Comparison of ENCODE assay signal across 8 mouse cellular contexts in the genomic region with DNA sequence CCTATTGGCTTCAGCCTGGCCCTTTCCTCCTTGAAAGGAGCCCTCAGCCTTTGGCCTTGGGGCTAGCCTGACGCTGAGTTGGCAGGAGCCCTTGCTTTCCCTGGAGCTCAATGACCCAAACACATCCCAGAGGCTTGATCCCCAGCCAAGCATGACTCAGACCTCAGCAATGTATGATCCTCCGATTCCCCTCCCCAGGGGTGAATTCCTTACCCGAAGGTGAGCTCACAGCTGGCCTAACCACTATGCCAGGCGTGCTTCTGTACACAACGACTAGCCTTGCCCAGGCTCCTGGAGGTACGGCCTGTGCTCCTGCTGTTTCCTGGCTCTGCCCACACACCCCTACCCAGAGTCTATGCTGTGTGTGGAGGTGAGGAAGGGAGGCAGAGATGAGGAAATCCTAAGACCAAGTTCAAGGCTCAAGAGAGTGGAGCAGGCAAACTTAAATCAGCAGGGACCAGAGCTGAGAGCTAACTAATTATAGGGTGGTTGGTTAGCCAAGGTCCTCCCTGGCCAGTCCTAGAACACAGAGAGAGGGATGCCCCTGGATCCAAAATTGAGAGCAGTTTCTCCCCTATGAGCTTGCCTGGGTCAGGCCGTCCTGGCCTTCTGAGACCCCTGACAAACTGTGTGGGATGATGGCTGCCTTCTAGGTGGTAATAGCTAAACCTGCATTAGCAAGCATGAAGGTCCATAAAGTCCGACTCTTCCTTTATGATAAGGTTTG.
DNase-seq lines count a peak whose midpoint lies in the region; ATAC-seq and TF ChIP-seq lines count a peak whose summit lies in the region.

No protein-coding gene starts in this region.

- H3K4me2 ChIP-seq in forebrain, embryonic 12.5 days: no peak overlapping the region
- H3K4me2 ChIP-seq in lung, embryonic 14.5 days: no peak overlapping the region
- no peak overlapping the region for H3K4me2 ChIP-seq in midbrain, embryonic 16.5 days (ENCODE audit: low read length)

- no peak for DNase-seq in forebrain, embryonic 10.5 days (ENCODE audit: extremely low spot score, low spot score)
- peak; percentile 77 for DNase-seq in fibroblast of lung, adult 2 months (ENCODE audit: low read depth)
- peak; percentile 87 for DNase-seq in lung, embryonic 14.5 days
- DNase-seq in natural killer cell, adult 2 months (ENCODE audit: low spot score in 2 of 2): no peak
- DNase-seq in frontal cortex, postnatal 25 days (ENCODE audit: low spot score in 2 of 2): no peak

- no peak for ATAC-seq in forebrain, embryonic 12.5 days (ENCODE audit: low FRiP score)
- peak; percentile 37 to 51; a peak in 2 of 4 replicates for ATAC-seq in hematopoietic stem cell, adult 5-6 weeks (replicated peaks in 1 of 2; ENCODE audit: insufficient read depth in 1 of 2, low FRiP score in 2 of 2, low TSS enrichment in 1 of 2, low read depth in 1 of 2, poor library complexity in 2 of 2, severe bottlenecking in 2 of 2)
- ATAC-seq in lung, embryonic 14.5 days (ENCODE audit: insufficient read depth): peak; percentile 87
- no peak for ATAC-seq in midbrain, embryonic 16.5 days

- H3K9me3 ChIP-seq in forebrain, embryonic 10.5 days: no peaks in the 10 kb centered on the region
- H3K9me3 ChIP-seq in forebrain, embryonic 12.5 days: no peaks in the 10 kb centered on the region
- no peaks in the 10 kb centered on the region for H3K9me3 ChIP-seq in lung, embryonic 14.5 days (ENCODE audit: low read depth, low read length)
- H3K9me3 ChIP-seq in midbrain, embryonic 16.5 days (replicated peaks; ENCODE audit: control insufficient read depth, low read length, poor library complexity, severe bottlenecking): no peaks in the 10 kb centered on the region

- H3K36me3 ChIP-seq in forebrain, embryonic 10.5 days (replicated peaks): no peaks in the 10 kb centered on the region
- H3K36me3 ChIP-seq in forebrain, embryonic 12.5 days (replicated peaks): no peaks in the 10 kb centered on the region
- H3K36me3 ChIP-seq in lung, embryonic 14.5 days (ENCODE audit: insufficient read depth): no peaks in the 10 kb centered on the region
- no peaks in the 10 kb centered on the region for H3K36me3 ChIP-seq in midbrain, embryonic 16.5 days (ENCODE audit: control insufficient read depth, insufficient read depth, low read length)

- H3K27ac ChIP-seq in forebrain, embryonic 10.5 days: peak overlapping the region; percentile 35; the same call in 1 of the 2 replicates
- no peak overlapping the region for H3K27ac ChIP-seq in forebrain, embryonic 12.5 days
- peak overlapping the region; percentile 19 for H3K27ac ChIP-seq in lung, embryonic 14.5 days (ENCODE audit: low read depth)
- H3K27ac ChIP-seq in midbrain, embryonic 16.5 days (ENCODE audit: low read length): no peak overlapping the region

- 76% methylated on average over 8 of the region's 8 CpGs for WGBS in forebrain, embryonic 10.5 days
- 69% methylated on average over 8 of the region's 8 CpGs for WGBS in forebrain, embryonic 12.5 days
- 38% methylated on average over 8 of the region's 8 CpGs for WGBS in lung, embryonic 14.5 days
- 75% methylated on average over 8 of the region's 8 CpGs for WGBS in midbrain, embryonic 16.5 days

- TF ChIP-seq CTCF in lung, embryonic 14.5 days (IDR thresholded peaks at IDR 0.05; ENCODE audit: low read depth): no peak

- peaks cover 19% of the 10 kb centered on the region for H3K4me1 ChIP-seq in forebrain, embryonic 10.5 days
- H3K4me1 ChIP-seq in forebrain, embryonic 12.5 days: peaks cover 3% of the 10 kb centered on the region; the same call in 1 of the 2 replicates
- H3K4me1 ChIP-seq in lung, embryonic 14.5 days (ENCODE audit: insufficient read depth): 0 out of 2 replicates have a peak, but pooled peaks cover 5% of the 10 kb centered on the region
- no peaks in the 10 kb centered on the region for H3K4me1 ChIP-seq in midbrain, embryonic 16.5 days (ENCODE audit: control insufficient read depth, insufficient read depth, low read length)

- no peak overlapping the region for H3K4me3 ChIP-seq in forebrain, embryonic 10.5 days
- no peak overlapping the region for H3K4me3 ChIP-seq in forebrain, embryonic 12.5 days (replicated peaks)
- H3K4me3 ChIP-seq in lung, embryonic 14.5 days (ENCODE audit: low read depth, low read length): no peak overlapping the region
- no peak overlapping the region for H3K4me3 ChIP-seq in midbrain, embryonic 16.5 days (ENCODE audit: low read depth, low read length)

- H3K27me3 ChIP-seq in forebrain, embryonic 10.5 days (ENCODE audit: poor library complexity, severe bottlenecking): no peaks in the 10 kb centered on the region
- no peaks in the 10 kb centered on the region for H3K27me3 ChIP-seq in forebrain, embryonic 12.5 days
- H3K27me3 ChIP-seq in lung, embryonic 14.5 days (ENCODE audit: insufficient read depth, low read length): no peaks in the 10 kb centered on the region
- no peaks in the 10 kb centered on the region for H3K27me3 ChIP-seq in midbrain, embryonic 16.5 days (ENCODE audit: control insufficient read depth, insufficient read depth, low read depth, low read length)

- no peak overlapping the region for H3K9ac ChIP-seq in forebrain, embryonic 12.5 days
- no peak overlapping the region for H3K9ac ChIP-seq in lung, embryonic 14.5 days
- H3K9ac ChIP-seq in midbrain, embryonic 16.5 days (ENCODE audit: low read depth, low read length): no peak overlapping the region

Comparison
In these comparisons a context has a peak if more than half of its experiments do, and no peak if none do; other contexts are left out.
1. H3K27ac ChIP-seq: peak in forebrain, embryonic 10.5 days (single experiment) and lung, embryonic 14.5 days (single experiment); none in forebrain, embryonic 12.5 days (single experiment) and midbrain, embryonic 16.5 days (single experiment).
2. DNase-seq: peak in fibroblast of lung, adult 2 months (single experiment) and lung, embryonic 14.5 days (single experiment); none in forebrain, embryonic 10.5 days (single experiment), natural killer cell, adult 2 months (0 of 2) and frontal cortex, postnatal 25 days (0 of 2).
3. ATAC-seq: peak in hematopoietic stem cell, adult 5-6 weeks (2 of 2) and lung, embryonic 14.5 days (single experiment); none in forebrain, embryonic 12.5 days (single experiment) and midbrain, embryonic 16.5 days (single experiment).